Mouse (Mus musculus): Measurements from ENCODE around the gene Lama5.
"Not testable (repeated sequence)": the region's sequence is repeated elsewhere in the genome, so short reads cannot be mapped to it uniquely, and the experiment has no call there.

Lama5 gene

DNA sequence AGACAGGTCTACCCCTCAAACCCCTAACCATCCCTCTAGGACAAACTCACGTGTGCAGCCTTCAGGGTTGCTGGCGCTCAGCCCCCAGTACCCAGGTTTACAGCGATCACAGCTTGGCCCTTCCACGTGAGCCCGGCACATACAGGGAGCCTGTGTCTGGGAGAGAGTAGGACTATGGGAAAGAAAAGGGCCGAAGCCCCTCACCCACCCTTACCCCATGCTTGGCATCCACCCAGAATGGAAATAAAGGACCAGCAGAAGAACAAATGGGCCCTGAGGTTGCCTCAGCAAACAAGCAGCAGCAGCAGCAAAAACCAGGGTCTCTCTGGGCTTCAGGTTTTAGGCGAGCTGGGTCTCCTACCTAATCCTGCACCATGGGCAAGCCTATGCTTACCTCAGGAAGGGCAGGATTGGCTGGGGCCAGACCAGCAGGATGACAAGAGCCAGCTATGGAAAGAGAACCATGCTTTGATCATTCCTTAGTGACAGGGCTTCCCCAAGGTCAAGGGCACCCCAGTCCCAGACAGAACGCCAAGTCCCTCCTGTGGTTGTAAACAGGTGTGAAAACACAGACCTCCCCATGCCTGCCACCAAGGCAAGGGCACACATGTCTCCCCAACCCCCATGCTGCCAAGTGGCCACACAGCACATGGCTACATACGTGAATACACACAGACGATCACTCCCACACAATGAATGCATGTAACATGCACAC is 28.2 kb downstream of the Lama5 start:
- DNase-seq (ENCODE audit: low spot score): no peak

DNA sequence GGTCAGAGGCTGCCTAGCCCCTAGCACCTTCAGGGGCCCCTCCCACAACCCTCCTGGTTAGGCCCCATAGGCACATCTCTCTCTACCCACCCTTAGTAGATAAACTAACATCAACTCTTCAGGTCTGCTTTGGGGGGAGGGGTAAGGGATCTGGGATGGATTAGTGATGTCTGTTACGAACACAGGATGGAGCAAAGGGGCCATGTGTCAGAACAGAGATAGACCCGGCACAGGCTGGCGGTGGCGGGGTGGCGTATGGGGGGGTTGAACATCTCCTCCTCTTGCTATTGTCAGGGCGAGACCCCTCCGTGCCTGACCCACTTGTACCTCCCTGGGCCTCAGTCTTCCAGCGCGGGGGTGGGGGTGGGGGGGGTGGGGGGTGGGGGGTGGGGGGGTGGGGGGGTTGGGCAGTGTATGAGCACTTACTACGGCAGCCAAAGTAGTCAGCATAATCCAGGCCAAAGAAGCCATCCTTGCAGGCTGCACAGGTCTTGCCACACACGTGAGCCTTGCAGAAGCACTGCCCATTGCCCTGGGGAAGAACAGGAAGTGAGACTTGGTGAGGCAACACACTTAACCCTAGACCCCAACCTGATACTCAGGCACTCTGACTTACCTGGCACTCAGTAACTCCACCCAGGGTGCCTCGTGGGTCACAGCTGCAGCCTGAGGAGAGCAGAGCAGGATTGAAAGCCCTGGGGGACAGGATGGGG is 28.9 kb downstream of the Lama5 start:
- no peak for DNase-seq (ENCODE audit: low spot score)

DNA sequence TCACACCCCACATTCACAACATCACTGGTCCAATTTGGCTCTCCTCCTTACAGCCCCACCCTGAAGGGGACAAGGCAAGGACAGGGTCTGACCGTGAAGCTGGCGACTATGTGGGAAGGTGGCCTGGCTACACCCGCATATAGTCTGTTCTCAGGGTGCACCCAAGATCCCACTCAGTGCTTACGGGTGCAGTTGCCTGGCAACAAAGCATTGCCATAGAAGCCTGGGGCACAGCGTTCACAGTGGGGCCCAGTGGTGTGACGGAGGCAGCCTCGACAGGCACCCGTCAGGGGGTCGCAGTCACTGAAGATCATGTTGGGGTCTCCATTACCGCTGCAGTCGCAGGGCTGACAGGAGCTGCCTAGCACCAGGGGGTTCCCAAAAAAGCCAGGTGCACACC is 38.3 kb downstream of the Lama5 start:
- no peak for DNase-seq (ENCODE audit: low spot score)

DNA sequence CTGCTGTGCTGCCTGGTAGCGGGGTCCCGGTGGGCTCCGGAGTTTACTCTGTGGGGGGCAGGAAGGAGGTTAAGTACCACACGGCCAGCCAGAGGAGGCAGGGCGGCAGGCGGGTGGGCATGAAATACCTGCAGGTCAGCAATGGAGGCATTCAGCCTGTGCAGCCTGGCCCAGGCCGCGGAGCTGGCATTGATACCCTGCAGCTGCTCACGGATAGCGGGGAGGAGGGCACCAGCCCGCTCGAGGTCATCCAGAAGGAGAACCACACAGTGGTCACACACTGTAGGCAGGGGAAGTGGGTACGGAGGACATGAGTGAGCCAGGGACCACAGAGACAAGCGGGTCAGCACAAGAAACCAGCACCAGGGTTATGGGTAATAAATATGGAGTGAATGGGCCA is 40.0 kb downstream of the Lama5 start:
- DNase-seq (ENCODE audit: low spot score): no peak

DNA sequence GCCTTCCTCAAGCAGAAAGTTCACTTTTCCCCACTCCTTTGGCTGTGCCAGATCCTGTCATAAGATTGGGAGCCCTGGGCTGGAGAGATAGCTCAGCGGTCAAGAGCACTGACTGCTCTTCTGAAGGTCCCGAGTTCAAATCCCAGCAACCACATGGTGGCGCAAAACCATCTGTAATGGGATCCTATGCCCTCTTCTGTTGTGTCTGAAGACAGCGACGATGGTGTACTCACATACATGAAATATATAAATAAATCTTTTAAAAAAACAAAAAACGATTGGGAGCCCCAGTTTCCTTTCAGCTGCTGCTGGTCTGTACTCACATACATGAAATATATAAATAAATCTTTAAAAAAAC is 40.9 kb downstream of the Lama5 start:
- no peak for DNase-seq (ENCODE audit: low spot score)

DNA sequence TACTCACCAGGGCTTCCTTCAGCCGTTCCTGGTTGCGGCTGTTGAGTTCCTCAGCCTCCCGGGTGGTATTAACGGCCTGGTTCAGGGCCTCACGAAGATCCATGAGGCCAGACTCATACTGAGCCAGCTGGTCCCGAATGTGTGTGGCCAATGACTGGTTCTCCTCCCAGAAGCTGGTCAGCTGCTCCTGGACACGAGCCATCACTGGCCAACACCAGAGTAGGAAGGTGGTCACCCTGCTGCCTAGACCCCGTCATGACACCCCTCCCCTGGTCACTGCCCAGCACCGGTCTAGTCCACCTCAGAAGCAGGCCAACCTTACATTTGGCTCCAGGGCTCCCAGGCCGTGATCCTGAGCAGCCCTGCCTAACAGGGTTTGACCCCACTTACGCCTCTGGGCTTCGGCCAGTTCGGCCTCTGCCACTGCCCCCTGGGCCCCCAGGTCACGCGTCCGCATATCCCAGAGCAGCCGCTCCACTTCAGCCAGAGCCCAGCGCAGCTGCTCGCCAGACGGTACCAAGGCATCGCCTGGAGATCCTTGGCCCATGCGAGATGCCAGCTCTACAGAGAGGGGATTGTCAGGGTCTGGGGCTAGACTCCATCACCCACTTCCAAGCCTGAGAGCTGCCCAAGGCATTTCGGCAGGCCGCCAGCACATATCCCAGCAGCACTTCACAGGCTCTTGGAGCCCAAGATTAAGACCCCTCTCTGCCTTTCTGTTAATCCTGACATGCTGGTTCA is 41.5 kb downstream of the Lama5 start:
- DNase-seq (ENCODE audit: low spot score): no peak

DNA sequence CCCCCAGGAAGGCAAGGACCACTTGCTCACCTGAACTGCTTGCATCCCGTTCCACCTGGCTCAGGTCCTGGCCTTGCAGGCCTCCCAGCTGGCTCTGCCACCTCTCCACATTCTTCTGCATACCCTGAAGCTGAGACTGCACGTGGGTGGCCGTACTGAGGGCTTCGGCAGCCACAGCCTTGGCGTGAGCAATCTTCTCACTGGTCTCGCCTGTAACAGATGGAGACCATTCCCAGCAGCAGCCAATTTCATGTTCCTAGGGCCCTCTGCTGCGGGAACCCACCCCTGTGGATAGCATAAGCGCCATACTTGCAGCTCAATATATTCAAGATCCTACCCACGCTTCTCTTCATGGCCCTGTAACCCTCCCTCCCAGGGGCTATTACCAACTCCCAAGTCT is 44.1 kb downstream of the Lama5 start:
- DNase-seq (ENCODE audit: low spot score): no peak

DNA sequence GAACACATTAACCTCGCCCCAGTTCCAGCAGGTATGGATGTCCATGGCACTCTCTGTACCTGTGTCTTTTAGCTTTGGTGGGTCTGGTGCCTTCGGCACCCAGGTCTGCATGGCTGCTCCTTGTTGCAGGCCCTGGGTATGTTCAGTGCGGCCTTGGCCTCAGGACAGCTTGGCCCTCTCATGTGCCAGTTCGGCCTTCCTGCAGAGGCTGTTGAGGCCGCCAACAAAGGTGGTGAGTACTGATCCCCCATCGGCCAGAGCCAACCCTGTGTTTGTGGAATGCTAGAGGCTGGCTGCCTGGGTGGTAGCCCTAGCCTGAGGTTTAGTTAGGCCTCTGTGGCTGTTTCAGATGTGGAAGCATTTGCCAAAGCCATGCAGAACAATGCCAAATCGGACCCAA is 49.9 kb downstream of the Lama5 start:
- DNase-seq (ENCODE audit: low spot score): no peak

DNA sequence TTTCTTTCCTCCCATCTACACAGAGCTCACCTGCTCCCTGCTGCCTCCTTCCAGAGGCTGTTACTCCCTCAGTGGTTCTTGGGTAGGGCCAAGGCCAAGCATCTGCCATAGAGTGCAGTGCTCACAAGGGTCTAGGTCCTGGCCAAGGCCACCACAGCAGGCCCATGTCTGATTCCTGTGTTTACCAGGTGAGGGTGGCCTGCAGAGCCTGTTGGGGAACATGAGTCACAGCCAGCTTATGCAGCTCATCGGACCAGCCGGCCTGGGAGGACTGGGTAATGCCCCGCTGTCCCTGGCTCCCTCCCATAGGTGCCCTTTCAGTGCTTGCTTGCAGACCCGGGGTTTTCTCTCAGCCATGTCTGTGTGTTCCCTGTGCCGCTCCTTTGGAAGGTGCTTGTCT is 51.5 kb downstream of the Lama5 start:
- no peak for DNase-seq (ENCODE audit: low spot score)

DNA sequence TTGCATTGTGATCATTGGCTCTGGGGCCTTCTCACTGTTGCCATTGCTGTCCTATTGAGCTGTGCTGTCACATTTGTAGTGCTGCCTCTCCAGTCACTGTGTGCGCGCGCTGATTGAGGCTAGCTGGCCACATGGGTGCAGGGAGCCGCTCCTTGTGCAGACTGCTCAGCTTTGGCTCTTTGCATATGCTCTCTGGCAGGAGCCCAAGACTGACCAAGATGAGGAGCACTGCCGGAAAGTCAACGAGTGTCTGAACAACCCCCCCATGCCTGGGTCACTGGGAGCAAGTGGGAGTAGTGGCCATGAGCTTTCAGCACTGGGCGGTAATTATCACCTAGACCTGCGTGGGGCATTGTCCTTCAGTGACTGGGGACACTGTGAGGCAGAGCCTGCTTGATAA is 51.9 kb downstream of the Lama5 start:
- DNase-seq (ENCODE audit: low spot score): not testable (repeated sequence)

DNA sequence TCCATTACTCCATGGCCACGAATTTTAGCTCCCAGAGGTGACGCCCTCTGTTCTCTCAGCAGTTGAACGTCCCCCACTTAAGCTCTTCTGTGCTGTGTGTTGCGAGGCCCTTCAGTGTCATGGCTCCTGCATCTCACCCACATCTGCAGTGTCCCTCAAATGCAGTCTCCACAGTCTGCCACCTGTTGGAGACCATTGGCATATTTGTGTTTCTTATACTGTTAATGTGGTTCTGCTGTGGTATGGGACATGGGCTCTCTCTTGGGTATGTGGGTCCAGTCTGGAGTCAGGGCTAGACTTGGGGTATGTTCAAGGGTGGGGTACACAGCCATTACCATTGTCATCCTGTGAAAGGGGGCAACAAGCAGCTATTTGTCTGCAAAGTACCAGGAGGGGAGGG is 52.5 kb downstream of the Lama5 start:
- DNase-seq (ENCODE audit: low spot score): no peak

DNA sequence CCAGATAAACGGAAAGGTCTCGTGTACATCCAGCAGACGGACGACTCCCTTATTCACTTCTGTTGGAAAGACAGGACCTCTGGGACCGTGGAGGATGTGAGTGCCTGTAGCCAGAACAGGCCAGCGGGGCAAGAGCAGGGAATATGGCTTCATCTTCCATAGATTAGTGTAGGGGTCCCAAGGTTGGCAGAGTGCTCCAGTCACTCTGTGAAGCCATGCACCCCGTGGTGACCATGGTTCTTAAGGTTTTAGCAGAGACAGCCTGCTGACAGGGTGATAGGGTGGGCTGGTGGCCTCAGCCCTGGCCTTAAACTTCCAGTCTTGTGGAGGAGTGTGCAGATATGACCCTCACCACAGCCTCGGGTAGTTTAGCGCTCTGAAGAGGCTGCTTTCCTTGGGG is 53.5 kb downstream of the Lama5 start:
- DNase-seq (ENCODE audit: low spot score): no peak

DNA sequence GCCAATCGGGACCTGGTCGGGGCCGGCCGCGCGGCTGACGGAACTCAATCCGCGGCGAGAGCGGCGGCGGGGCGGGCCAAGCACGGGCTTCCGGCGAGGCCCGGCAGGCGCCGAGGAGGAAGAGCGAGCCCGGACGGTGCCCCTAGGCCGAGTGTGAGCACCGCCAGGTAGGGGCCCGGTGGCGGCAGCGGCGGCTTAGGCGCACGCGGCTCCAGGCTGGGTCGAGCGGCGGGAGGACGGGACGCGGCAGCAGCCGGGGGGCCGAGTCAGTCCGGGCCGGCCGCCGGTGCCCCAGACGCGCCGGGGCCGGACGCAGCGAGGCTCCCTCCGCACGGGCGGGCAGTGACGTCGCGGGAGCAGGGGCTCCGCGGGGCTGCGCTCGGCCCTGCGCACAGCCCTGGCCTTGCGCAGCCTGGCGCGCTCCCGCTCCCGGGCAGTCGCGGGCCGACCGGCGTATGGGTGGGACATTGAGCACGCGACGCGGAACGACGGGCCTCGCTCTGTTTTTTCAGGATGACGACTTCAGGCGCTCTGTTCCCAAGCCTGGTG is 54.1 kb downstream of the Lama5 start:
- DNase-seq (ENCODE audit: low spot score): no peak

DNA sequence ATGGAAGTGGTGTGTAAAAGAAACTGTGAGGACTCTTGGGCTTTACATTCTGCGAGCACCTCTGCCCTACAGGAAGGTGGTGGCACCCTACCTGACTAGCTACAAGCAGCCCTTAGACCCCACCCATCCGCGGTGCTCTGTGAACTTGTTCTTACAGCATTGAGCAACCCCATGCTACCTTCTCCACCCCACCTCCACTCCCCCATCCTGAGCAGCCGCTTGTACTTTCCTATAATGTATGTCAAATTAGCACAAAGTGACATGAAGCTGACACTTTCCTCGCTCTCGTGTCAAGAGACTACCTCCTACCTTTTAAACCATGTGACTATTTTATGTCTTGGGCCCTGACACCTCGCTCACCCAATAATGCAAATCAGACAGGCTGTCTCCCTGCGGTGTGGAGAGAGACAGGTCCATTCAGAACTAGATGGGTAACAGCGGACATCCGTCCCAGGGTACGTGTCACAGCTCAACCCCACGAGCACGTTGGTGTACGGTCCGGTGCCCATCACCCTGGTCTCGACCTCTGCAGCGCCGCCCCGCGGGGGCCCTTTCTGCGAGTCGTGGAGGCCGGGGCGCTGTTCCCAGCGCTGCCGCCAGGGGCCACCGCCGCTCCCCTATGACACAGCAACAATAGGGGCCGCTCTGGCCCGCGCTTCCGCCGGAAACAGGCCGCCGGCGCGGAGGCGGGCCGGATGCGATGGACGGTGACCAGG is 54.7 kb downstream of the Lama5 start, which contains the start of gene Adrm1:
Adrm1 (plus strand) TSS at position 680 of the 716 bp plus-strand sequence.
- DNase-seq (ENCODE audit: low spot score): peak; percentile 96

DNA sequence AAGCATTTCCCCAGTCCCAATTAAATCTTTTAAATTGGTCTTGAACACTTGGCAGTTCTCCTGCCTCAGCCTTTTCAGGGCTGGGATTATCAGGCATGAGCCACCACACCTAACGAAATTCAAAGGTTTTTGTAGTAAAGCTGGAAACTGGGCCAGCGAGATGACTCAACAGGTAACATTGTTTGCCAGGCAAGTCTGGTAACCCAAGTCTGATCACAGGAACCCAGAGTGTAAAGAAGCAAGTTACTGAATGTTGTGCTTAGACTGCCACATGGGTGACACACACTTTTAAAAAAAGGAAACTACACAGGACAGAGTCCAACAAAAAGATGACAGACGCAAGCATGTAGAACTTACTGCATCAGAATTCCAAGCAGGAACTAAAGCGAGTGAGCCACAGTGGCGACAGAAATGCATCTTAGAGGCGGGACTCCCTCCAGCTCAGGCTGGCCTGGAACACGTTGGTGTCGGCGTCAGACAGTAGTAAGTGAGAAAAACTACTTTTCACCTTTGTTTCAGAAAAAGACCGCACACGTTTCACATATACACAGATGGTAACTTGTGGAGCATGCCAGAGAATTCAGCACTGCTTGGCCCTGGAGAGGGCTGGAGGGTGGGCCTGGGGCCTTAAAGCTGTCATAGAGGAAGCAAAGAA is 55.4 kb downstream of the Lama5 start:
- DNase-seq (ENCODE audit: low spot score): no peak

DNA sequence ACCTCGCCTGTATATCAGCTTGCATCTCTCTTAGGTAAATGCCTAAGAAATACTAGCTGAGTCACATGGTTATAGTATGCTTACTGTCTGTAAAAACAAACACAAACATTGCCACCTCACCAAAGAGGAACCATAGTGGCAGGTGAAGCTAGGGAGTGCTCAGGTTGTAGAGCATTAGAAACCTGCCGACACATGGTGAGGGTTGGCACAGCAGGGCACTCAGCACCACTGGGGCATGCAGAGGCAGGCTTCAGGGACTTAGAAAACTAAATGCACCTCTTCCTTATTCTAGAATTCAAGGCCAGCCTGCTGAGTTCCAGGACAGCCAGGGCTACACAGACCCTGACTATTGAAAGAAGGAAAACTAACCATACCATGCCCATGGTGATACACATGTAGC is 58.8 kb downstream of the Lama5 start:
- no peak for DNase-seq (ENCODE audit: low spot score)

DNA sequence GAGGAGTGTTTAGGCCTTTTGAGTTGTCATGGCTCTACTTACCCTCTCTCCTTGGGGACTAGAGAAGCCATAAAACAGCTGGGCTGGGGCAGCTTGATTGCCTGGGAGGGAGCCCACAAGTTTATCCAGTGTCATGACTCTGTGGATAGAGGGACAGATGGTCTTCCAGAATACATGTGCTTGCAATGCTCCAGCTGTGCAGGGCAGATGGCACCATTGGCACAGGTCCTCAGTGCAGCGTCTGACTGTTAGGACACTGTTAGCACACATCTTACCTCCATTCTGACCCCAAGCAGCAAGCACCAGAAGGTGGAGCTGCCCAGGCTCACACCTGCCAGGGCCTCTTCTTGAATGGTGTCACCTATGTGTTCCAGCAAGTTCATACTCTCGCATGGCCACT is 59.8 kb downstream of the Lama5 start:
- DNase-seq (ENCODE audit: low spot score): no peak

DNA sequence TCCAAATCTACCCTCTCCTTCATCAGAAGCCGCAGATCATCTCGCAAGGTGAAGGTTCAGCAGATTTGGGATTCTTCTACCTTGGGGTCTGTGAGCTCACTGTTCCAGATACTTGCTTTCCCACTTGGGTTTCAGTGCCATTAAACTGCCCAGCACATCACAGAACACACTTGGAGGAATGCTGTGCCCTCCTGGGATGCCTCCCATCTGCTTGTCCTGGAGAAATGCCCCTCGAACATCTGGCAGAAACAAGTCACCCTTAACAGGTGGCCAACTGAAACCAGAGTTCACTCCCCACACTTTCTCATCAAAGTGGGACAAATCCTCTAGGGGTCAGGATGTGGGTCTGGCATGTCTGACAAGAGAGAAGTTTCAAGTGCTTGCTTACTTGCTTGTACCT is 67.0 kb downstream of the Lama5 start:
- no peak for DNase-seq (ENCODE audit: low spot score)

DNA sequence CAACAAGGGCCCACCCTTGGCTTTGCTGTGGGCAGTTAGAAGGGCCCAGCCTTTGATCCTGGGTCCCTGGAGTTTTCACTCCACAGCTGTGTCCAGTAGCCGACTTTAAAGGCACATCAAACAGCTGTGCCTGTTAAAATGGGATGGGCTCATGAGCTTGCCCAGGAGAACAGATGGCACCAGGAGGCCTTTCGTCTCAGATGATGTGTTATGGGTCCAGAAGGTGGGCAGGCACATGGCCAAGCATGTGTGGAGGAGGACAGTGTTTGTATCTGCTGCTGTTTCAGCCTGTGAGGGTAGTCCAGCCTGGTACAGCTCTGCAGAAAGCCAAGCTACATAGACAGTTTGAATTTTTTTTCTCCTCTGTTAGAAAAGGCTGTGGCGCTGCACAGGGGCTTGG is 70.9 kb downstream of the Lama5 start:
- DNase-seq (ENCODE audit: low spot score): no peak

DNA sequence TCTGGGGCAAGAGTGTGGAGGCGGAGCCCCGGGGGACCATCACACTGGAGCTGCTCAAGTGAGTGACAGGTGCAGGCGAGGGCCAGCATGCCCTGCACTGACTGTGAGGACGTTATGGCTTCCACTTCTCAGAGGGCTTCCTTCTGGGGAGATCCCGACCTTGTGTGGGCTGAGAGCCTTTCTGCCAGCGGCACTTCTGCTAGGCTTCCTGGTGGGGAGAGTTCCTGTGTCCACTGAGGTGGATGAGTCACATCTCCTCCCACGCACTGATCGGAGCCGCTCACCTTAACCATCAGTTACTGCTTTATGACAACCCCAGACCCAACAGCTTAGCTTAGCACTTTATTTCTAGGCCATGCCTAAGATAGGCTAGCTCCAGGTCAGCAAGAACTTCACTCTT is 77.1 kb downstream of the Lama5 start:
- no peak for DNase-seq (ENCODE audit: low spot score)

DNA sequence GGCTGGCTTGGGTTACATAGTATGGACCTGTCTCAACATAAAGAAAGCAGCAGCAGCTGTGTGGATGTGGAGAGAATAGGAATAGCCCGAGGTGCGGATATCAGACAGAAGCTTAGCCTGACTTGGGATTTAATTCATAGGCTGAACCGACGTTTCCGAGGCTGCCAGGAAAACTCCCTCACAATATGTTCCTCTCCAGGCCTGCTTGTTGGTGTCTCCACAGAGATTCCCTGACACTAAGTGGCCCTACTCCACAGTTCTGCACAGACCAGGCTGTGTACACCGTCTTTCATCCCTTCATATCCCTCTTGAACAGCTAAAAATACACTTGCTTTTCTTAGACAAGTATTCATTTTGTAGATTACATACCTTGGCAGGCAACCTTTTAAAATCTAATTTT is 78.3 kb downstream of the Lama5 start:
- DNase-seq (ENCODE audit: low spot score): no peak

DNA sequence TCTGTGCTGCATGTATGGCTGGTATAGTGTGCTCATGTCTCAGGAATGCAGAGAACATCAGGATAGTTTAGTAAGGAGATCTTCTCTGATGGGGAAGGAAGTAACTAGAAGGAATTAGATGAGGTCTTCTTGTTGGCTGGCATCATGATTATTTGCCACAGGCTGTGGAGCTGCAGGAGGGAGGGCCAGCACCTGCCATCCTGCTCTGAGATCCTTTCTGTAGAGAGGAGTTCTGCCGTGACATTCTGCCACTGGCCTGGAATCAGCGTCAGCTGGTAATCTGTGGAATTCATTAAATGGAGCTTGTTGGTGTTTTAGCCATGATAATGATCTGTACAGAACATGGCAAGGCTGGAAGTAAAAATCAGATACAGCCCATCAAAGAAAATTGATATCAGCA is 79.6 kb downstream of the Lama5 start:
- no peak for DNase-seq (ENCODE audit: low spot score)

Data from lung, postnatal 25 days (tissue).